Mouse (Mus musculus) thymus, adult 2 months (tissue): Measurements from ENCODE around the gene Hist1h3a.
"Not testable (repeated sequence)": the region's sequence is repeated elsewhere in the genome, so short reads cannot be mapped to it uniquely, and the experiment has no call there.

ENCODE experiments used
- CTCF ChIP-seq: fragments of 200-500 bp; IDR thresholded peaks from 2 replicates; pipeline ENCODE4 v1.5.1; 2012; ENCODE audit warnings: mild to moderate bottlenecking, control low read depth, low read length, moderate library complexity, borderline replicate concordance; ENCODE audit not compliant: control insufficient read depth, poor library complexity, insufficient read depth; ENCODE audit errors: extremely low read depth
- POLR2A ChIP-seq: fragments of 200-500 bp; IDR thresholded peaks from 2 replicates; pipeline ENCODE4 v1.6.1; 2012; ENCODE audit warnings: mild to moderate bottlenecking, low read length, control low read depth, moderate library complexity; ENCODE audit not compliant: control insufficient read depth, poor library complexity, insufficient read depth; ENCODE audit errors: extremely low read depth

DNA sequence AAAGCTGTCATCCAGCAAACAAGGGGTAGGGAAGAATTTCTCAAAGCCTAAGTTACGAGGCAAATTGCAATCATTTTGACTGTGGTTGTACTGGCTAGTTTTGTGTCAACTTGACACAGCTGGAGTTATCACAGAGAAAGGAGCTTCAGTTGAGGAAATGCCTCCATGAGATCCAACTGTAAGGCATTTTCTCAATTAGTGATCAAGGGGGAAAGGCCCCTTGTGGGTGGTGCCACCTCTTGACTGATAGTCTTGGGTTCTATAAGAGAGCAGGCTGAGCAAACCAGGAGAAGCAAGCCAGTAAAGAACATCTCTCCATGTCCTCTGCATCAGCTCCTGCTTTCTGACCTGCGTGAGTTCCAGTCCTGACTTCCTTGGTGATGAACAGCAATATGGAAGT lies 7.4 kb upstream of the Hist1h3a start, which contains the start of gene Trim38:
- not testable (repeated sequence) for TF ChIP-seq CTCF, POLR2A
